Mouse (Mus musculus) lung, adult 2 months (tissue): ENCODE results near the gene Eogt. TPM values are rescaled to one million over a fixed set of nuclear protein-coding genes. Genes with fewer than 3 reads are reported as not detected.
A peak's percentile ranks its signal among the peaks of the same experiment; 100 is the strongest.

Source experiments
- DNase-seq: peaks from one replicate; pipeline ENCODE4 v3.0.0; 2022
- H3K4me1 ChIP-seq: fragments of 200-500 bp; 2 replicates; pipeline ENCODE4 v1.6.1; 2011; ENCODE audit warnings: low read length; ENCODE audit not compliant: control insufficient read depth, insufficient read depth
- H3K4me3 ChIP-seq: fragments of 200-500 bp; replicated peaks from 2 replicates; pipeline ENCODE3; 2011; ENCODE audit warnings: low read depth, mild to moderate bottlenecking, control low read depth, low read length; ENCODE audit errors: extremely low read depth
- CTCF ChIP-seq: fragments of 200-500 bp; IDR thresholded peaks from 2 replicates; pipeline ENCODE4 v1.5.1; 2011; ENCODE audit warnings: mild to moderate bottlenecking, low read length, control low read depth; ENCODE audit not compliant: insufficient read depth
- POLR2A ChIP-seq: fragments of 200-500 bp; IDR thresholded peaks from 2 replicates; pipeline ENCODE4 v1.6.1; 2011; ENCODE audit warnings: low read depth, mild to moderate bottlenecking, control low read depth, low read length, borderline replicate concordance; ENCODE audit errors: extremely low read depth
- WGBS: fragments of 180-500 bp; shearing (Covaris S2); methylation state at CpG from one replicate; pipeline ENCODE4 v1.1.7; 2018; 5-methylcytosine and 5-hydroxymethylcytosine counted together
- polyA plus RNA-seq: library from polyadenylated mRNA; depleted of rRNA; stranded (reverse); fragments of >200 nt; gene quantifications from 2 replicates; pipeline ENCODE4 v1.2.3, GENCODE M21; 2012

Eogt gene
- polyA plus RNA-seq, 1 experiment: 34.7 TPM

DNA sequence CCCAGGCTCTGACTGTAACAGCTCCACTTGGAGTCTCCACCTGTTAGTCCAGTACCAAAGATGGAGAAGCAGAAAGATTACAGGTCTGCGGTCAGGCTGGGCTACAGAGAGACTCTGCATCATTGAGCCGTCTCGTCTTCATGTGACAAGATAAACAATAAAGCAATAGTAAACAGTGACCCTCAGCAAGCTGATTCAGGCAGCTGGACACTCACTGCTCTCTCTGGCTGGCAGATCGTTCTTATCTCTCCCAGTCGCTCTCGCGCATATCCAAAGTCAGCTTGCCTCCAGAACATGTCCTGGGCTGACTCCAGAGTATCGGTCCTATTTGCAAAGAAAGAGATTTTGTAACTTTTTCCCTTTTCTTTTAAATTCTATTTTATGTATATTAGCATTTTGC, 6.4 kb downstream of the Eogt start:
- Histone ChIP-seq H3K4me3 (no peak overlapping the region), H3K4me1 (peaks cover 11% of the 10 kb centered on the region)
- 47% methylated on average over 8 of the region's 8 CpGs for WGBS
- no peak for DNase-seq
- no peak for TF ChIP-seq POLR2A
- TF ChIP-seq CTCF: no peak

GRCm38 (mm10) chr6:97141811-97142210, 7.2 kb downstream of the Eogt start:
- WGBS: 51% methylated on average over 7 of the region's 7 CpGs
- Histone ChIP-seq H3K4me1 (peaks cover 11% of the 10 kb centered on the region), H3K4me3 (no peak overlapping the region)
- no peak for TF ChIP-seq POLR2A
- no peak for TF ChIP-seq CTCF
- DNase-seq: no peak

DNA sequence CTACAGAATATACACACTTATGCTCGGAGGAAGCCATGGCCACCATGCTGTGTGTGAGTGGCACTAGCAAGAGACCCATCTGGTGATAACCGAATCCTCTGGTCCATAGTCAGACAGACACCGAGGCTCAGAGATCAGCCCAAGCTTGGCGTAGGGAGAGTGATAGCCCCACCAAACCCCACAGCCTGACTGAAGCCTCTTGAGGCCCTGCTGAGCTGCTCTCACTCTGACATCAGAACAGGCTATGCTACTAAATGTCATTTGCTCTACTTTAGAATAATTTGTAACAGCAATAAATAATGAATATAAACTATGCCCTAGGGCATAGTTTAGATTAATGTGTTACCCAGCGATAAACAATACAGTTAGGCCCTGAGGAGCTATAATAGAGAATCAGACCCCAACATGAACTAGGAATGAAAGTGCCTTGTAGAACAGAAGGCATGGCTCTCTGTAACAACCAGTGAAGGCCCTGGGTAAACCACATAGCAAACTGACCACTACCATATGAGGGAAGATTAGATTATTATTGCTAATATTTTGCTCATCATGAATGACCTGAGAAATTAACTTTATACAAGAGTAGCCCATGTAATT, 16.2 kb downstream of the Eogt start:
- 94% methylated on average over 5 of the region's 5 CpGs for WGBS

DNA sequence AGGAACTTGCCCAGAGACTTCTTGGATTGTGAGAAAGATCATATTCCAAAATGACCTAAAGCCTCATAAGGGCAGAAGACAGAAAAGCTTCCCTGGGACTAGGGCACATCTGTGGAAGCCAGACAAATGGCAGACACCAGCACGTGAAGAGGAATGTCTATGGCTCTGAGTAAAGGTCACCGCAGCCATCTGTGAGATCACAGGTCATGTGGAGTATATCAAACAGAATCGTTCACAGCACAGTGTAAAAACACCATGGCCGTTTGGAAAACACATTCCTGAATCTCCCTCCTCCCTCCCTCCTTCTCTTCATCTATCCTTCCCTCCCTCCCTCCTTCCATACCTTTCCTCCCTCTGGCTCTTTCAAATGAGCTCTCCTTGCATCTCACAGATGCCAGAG, 17.2 kb downstream of the Eogt start:
- no peak for TF ChIP-seq POLR2A
- TF ChIP-seq CTCF: no peak
- H3K4me3 ChIP-seq: no peak overlapping the region
- 51% methylated on average over 4 of the region's 4 CpGs for WGBS
- no peak for DNase-seq
- no peaks in the 10 kb centered on the region for H3K4me1 ChIP-seq

More for the DNA sequence above, 16.2 kb downstream of the Eogt start:
- Histone ChIP-seq H3K4me1 (no peaks in the 10 kb centered on the region), H3K4me3 (no peak overlapping the region)
- no peak for TF ChIP-seq CTCF
- TF ChIP-seq POLR2A: no peak
- no peak for DNase-seq

GRCm38 (mm10) chr6:97130979-97131378, 18.0 kb downstream of the Eogt start:
- peak; percentile 23; the same call in 1 of the 2 replicates for TF ChIP-seq CTCF
- no peak for TF ChIP-seq POLR2A
- no peak for DNase-seq
- no peaks in the 10 kb centered on the region for H3K4me1 ChIP-seq
- H3K4me3 ChIP-seq: no peak overlapping the region
- WGBS: 74% methylated on average over 5 of the region's 5 CpGs

GRCm38 (mm10) chr6:97124336-97125010, 24.5 kb downstream of the Eogt start:
- whole genome bisulfite sequencing: 59% methylated on average over 10 of the region's 10 CpGs
- H3K4me3 ChIP-seq: no peak overlapping the region
- no peak for DNase-seq
- TF ChIP-seq CTCF: no peak
- no peak for TF ChIP-seq POLR2A
- H3K4me1 ChIP-seq: no peaks in the 10 kb centered on the region

DNA sequence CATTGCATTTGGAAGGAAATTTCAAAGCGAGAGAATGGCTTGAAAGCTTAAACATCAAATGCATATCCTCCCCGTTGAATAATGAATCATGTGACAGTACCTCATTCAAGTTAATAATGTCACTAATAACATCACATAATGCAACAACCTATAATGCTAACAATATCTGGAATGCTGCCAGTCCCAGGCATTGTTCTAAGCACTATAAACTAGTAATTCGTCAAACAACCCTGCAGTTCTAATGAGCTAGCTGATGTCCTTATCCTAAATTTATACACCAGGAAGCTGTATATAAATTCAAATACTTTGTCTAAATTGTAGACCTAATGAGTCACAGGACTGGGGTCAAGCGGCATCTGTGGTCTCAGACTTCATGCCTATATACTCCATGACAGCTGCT, 28.1 kb downstream of the Eogt start:
- DNase-seq: no peak
- 60% methylated on average over 4 of the region's 4 CpGs for WGBS

DNA sequence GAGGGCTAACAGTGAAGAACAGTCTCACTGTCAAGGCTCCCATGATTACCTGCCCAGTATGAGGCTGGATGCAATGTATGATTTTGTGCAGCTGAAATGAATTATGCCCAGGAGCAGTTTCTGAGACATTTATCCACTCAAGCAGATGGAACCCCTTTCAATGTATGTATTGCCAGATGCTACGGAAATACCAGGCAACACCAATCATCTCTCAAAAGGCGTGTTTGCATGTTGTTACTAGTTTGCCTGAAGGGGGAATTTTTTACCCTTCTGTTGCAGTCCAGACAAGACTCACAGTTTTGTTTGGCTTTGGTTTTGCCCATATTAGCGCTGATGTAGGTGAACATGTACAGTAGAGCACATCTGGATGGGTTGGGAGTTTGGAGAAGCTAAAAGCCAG, 30.7 kb downstream of the Eogt start:
- no peak for DNase-seq
- H3K4me1 ChIP-seq: no peaks in the 10 kb centered on the region; the same call in 1 of the 2 replicates
- H3K4me3 ChIP-seq: no peak overlapping the region
- TF ChIP-seq CTCF (no peak), POLR2A (no peak)
- 94% methylated on average over 3 of the region's 3 CpGs for WGBS

More for the DNA sequence above, 28.1 kb downstream of the Eogt start:
- Histone ChIP-seq H3K4me3 (no peak overlapping the region), H3K4me1 (no peaks in the 10 kb centered on the region; the same call in 1 of the 2 replicates)
- no peak for TF ChIP-seq POLR2A
- TF ChIP-seq CTCF: no peak

GRCm38 (mm10) chr6:97116896-97117295, 32.1 kb downstream of the Eogt start:
- TF ChIP-seq CTCF (no peak), POLR2A (no peak)
- 52% methylated on average over 5 of the region's 5 CpGs for WGBS
- H3K4me1 ChIP-seq: no peaks in the 10 kb centered on the region; the same call in 1 of the 2 replicates
- no peak overlapping the region for H3K4me3 ChIP-seq
- no peak for DNase-seq

DNA sequence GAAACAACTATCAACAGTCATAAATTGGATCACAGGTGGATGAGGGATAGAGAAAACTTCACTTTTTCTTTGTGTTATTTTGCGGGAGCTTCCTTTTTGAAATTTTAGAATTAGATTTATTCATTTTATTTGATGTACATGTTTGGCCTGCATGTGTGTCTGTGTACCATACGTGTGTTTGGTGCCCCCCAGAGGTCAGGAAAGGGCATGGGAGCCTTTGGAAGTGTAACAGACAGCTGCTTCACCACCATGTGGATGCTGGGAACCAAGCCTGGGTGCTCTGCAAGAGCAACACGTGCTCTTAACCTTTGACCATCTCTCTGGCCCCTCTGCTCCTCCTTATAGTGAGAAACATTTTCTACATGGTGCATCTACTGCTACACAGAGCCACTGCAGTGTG, 34.2 kb downstream of the Eogt start:
- H3K4me3 ChIP-seq: no peak overlapping the region
- 56% methylated on average over 3 of the region's 3 CpGs for WGBS
- DNase-seq: no peak
- no peaks in the 10 kb centered on the region; the same call in 1 of the 2 replicates for H3K4me1 ChIP-seq
- TF ChIP-seq POLR2A: no peak
- TF ChIP-seq CTCF: 0 out of 2 replicates have a peak, but pooled peaks have one; percentile 22
